Mouse (Mus musculus) common myeloid progenitor, adult 5-6 weeks (primary cell): ENCODE data around the gene Fam168a. TPM values are rescaled to one million over a fixed set of nuclear protein-coding genes. Genes with fewer than 3 reads are reported as not detected.

ENCODE experiments used
- ATAC-seq: replicated peaks from 2 replicates; pipeline ENCODE4 v1.8.0; 2016; ENCODE audit warnings: low read depth, mild to moderate bottlenecking, moderate TSS enrichment, inconsistent platforms; ENCODE audit not compliant: poor library complexity, severe bottlenecking
- total RNA-seq: library from RNA; stranded (forward); fragments of 200-1000, 187-1606 nt; gene quantifications from 2 replicates; pipeline ENCODE4 v1.2.3, GENCODE M21; 2017

The Fam168a gene
- total RNA-seq, 1 experiment from 2014 or later = 17.0 TPM

DNA sequence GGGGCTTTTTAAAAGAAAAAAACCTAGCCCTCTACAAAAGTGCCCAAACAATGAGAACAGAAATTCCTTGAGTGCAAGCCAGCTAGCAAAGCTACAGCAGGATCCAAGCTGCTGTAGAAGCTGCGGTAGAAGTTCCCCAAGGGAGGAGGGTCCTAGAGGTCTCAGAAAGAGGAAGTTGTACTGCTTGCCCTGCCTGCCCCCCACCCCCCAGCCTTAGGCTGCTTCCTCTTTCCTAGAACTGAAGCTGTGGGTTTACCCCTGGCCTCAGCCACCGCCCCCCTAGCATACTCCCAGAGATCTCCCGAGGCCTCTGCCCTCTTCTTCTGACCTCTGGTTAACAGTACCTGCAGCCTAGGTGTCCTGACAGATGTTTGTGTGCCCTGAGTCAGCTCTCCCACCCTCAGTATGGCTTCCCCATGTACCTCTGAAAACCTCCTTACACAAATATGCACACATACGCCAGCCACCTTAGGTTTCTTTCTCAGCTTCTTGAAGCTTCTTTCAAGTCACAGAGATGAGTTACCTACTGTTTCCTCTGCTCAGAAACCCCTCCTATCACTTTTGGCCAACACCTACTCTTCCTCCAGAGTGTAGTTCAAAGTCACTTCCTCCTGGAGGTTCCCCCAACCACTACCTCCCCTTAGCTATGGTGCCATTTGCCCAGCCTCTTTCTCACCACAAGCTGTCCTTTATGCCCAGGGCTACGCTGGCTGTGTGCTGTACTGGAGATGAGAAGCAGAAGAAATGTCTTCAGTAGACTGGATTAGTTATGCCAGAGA is 149.5 kb downstream of the Fam168a start:
- ATAC-seq = peak; percentile 78

DNA sequence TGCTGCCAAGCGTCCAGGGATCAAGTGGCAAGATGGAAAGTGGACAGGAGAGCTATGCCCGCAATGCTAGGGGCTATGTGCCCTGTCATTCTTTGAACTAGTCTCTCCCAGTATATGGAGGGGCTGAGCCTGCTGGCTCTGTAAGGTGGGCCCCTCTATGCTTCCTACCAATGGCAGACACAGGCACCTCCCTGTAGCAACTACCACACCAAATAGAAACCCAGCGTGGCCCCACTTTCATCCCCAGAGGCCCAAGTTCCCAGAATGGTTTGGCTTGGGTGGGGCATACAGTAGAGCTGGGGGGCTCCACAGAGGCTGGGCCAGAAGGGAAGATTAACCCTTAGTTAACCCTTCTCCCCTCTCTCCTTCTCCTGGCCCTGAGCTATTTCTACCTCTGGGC is 154.0 kb downstream of the Fam168a start:
- no peak for ATAC-seq

DNA sequence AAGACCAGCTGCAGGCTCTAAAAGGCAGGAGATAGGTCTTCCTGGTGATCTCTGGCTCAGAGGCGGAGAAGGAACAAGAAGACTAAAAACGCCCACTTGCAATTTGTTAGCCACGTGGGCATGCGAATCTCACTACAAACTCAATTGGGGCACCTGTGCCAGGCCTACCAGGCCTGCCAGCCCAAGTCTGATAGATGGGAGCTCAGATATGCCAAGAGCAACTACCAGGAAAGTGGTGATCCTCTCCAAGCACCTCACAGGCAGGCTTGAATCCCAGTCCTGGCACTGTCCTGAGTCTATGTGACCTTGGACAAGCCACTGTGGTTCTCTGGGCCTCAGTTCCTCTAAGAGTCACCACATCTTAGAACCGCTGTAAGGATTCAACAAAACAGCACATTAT is 154.8 kb downstream of the Fam168a start:
- ATAC-seq = no peak

DNA sequence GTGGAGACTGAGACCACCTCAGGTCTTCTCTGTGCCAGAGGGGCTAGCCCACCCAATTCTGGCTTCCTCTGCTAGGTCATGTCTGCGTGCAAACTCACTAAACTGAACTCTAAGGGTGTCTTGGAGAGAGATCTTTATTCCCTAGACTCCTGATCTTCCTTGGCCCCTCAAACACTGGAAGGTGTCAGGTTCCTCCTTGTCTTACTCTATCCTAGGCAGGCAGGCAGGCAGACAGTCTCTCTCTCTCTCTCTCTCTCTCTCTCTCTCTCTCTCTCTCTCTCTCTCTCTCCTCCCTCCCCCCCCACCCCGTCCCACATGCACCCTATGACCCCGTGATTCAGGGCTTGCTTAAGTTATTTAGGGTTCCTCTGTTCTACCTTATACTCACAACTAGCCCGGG is 155.9 kb downstream of the Fam168a start:
- ATAC-seq = no peak

DNA sequence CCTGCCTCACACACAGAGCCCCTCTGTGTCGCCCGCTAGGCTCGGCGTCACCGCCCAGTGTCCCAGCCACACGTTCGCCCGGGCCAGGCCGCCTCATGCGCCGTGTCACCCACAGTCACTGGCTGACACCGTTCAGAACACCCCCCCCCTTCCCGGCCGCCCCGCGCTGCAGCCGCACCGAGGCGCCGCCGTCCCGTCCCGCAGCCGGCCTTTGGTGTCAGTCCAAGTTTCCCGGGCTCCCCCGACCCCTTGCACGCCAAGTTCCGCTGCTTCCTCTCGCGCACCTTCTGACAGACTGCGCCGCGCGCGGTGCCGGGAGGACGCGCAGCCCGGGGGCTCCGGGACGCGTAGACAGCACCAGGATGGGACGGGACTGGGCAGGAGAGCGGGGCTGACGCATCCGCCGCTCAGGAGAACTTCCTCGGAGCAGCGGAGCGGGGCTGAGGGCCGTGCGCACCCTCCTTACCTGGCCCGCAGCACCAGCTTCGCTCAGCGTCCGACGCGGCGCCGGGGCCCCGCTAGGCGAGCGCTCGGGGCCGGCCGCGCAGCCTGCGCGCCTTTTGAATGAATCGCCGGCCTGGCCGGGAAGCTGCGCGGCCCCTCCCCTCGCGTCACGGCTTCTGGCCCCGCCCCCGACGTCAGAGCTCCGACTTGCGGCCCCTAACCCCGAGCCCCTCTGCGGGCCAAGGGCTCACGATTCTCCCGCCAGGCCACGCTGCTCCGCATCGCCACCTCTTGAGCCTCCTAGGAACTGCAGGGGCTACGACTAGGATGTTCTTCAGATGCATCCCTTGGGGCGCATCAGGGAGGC is 156.6 kb downstream of the Fam168a start, which contains the start of gene Relt:
Gene Relt, minus strand, starts transcription at position 619 of the 811 bp plus-strand sequence.
- peak; percentile 91 for ATAC-seq

DNA sequence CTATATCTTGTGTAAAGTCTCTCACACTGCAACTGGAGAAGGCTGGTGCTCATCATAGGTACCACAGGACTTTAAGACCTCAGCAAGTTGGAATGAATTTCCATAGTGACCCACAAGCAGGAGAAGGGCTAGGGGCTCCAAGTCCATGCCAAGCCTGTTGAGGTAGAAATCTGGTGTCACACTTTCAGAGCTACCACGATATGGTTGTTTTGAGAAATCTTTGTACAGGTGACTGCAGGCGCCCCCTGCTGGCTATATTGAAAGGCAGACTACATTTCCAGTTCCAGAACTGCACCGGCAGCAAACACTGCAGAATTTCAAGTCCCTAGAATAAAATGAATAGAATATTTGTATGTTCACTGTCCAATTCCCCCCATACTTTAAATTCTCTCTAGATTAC is 160.2 kb downstream of the Fam168a start:
- no peak for ATAC-seq

DNA sequence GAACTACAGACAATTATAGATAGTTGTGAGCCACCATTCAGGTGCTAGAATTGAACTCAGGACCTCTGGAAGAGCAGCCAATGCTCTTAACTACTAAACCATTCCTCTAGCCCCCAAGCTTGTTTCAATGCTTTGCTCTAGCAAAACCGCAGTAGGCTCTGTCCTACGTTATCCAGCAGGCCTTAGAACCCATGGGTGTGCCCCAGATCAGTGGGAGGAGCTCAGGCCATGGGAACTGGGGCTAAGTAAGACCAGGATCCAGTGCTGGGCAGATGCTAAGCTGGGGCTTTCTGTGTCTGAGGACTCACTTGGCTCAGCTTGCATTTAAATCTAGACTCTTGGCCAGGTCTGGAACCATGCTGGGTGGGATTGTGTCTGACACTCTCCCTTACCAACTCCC is 161.1 kb downstream of the Fam168a start:
- ATAC-seq = no peak

DNA sequence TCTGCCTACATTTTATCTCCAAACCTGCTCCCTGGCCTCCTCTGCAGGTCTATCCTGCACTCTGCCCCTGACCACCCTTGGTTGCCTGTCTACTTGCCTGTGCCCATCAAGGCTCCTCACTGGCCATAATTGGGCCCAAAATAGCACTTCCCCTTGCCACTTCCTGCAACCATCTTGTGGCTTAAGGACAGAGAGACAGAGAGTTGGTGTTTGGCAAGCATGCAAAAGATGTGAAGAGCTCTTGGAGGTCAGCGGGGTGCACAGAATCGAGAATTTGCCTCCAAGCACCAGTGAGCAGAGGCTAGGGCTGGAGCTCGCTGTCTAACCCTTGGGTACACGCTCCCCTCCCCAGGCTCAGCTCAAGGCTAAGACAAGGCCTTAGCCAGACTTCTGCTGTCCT is 162.1 kb downstream of the Fam168a start:
- peak; percentile 65 for ATAC-seq

DNA sequence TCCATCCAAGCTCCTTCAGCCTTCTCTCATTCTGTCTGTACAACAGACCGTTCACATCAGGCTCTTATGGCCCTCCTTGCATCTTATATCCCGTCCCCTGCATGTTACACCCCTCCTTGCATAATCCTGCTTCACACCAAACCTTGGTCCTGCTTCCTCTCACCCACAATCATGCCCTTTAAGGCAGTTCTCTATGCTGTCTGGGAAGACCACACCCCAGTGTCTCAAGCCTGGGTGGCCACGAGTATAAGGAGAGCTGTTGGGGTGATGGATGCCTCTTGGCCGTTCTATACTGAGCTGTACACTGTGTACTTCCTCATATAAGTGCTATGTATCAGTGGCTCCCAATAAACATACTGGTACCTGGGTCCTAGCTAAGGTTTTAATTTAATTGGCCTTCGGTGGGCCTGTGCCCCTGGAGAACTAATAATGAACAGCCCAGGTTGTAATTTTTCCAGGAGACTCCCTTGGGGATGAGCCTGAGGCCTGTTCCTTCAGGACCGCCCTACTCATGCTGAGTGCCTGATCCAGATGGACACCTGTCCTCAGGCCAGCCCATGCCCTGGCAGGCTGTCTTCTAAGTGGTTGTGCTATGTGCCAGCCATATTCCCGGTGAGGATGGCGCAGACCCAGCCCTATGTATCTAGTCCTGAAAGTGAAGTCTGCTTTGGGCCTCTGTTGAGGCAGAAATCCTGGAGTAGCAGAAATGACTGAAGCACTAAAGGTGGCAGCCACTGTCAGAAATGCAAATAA is 163.6 kb downstream of the Fam168a start:
- no peak; the same call in 1 of the 2 replicates for ATAC-seq

DNA sequence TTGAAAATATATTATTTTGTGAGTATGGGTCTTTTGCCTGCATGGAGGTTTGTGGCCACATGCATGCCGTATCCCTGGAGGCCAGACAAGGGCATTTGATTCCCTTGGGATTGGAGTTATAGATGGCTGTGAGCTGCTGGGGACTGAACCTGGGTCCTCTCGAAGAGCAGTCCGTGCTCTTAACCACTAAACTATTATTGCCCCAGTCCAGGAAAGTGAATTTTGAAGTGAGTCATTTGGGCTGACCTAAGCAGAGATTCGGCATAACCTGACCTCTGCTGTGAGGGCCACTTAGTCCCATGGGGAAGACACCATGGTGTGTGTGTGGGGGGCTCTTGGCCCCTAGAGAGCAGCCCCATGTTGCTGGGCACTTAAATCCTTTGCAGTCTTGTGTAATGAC is 164.9 kb downstream of the Fam168a start:
- ATAC-seq = no peak

DNA sequence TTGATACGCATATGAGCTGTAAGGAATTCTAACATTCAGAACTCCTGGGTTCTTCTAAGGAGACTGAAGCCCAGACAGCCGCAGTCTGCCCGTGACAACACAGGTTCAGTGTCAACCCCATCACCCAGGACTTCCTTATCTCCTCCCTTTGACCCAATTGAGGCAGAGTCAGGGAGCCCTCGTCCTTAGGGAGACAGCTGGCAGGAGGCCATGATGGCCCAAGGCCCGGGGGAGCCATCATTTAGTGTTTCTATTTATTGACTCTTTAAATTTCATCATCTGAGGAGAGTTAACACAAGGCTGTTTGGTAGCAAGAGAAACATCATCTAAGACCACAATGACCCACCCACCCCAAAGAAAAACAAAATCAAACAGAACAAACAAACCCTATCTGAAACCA is 165.5 kb downstream of the Fam168a start:
- ATAC-seq = no peak

DNA sequence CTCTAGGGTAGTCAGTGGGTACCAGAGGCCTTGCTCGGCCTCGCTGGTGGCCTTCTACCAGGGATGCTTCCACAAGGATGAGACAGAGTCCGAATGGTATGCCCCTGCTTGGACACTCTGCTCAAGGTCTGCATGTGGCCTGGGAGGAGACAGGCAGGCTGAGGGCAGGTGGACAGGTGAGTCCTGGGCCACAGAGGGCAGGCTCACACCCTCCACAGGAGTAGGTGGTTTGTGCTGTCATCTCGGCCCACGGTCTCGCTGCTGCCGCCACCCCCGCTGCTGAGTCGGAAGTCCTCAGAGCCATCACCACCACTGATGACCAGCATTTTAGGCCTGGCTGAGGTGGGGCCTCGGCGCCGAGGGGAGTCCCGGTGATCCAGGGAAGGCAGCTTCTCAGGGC is 166.8 kb downstream of the Fam168a start:
- no peak for ATAC-seq

DNA sequence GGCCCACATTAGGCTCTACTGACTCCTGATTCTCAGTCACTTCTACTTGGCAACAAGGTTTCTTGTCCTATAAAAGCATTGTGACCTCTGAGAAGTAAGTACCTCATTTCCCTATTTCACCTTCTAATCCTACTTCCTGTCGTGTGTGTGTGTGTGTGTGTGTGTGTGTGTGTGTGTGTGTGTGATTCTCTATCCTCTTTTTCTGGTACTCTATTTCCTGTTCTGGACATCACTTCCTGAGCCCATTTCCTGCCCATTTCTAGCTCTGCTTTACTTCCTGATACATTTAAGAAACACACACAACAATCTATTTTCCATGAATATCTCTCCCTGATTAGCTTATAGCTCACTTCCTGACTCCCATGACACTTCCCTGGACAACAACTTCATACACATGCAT is 169.4 kb downstream of the Fam168a start:
- ATAC-seq = no peak

DNA sequence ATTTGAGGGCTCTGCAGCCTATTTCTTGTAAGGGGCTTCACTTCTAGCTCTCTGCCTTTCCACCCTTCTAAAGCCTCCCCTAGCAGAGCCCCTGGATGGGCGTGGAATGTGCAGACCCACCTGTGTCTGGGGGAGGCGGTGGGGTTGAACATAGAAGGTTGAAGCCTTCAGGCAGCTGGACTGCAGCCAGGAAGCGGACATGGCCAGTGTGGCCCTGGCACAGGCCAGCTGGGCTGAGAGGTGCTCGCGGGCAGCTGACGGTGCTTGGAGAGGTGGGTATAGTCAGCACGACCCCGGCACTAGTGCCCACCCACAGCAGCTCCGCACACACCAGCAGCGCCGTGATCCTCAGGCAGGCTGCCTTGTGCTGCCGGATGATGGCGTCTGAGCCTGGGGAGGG is 169.9 kb downstream of the Fam168a start:
- ATAC-seq = no peak

DNA sequence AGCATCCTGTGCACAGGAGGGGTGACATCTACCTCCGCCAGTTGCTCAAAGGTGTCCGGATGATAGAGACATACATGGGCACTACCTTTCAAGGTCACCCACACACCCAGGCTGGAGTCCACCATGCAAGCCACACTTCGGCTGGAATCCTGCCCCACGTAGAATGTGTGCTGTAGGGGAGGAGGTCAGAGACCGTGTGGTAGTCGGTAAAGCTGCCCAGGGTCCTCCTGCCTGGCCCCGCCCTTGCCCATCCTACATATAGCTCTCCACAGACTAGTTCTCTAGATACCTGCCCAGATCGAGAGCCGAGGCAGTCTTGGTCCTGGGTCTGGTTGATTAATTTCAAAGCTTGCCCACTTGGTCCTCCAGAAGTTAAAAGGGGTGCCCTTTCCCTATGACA is 170.3 kb downstream of the Fam168a start:
- no peak for ATAC-seq

DNA sequence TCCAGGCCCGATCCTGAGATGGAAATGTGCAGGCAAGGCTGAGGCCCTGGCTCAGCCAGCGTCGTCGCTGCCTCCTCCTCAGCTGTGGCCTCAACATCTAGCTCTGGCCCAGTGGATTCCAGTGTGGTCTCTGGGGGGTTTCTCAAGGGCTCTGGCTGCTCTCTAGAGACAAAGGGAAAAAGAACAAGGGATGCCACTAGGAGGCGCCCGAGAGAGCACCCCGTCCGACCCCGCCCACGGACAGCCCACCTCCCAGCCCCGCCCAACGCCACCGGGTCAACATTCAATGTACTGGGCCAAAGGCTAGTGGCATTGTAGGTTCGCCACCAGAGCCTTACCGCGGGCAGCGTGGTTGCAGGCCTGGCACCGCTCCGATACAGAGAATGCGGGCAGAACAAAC is 173.2 kb downstream of the Fam168a start:
- peak; percentile 81 for ATAC-seq

DNA sequence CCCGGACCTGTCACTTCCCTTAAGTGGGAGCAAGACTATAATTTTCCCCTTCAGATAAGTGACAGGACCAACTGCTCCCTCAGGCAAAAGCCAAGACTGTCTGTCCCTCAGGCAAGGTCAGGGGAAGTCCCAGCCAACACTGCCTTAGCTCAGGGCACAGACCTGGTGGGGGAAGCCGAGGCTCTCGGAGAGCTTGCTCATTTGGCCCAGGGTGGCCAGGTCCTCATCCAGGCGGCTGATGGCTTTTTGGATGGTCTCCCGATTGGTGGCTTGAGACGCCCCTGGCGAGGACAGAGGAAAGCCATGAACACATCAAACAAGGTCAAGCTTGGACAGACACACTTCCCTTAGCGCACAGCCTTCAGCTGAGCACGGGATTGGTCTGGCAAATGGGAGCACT is 175.1 kb downstream of the Fam168a start:
- ATAC-seq = no peak

DNA sequence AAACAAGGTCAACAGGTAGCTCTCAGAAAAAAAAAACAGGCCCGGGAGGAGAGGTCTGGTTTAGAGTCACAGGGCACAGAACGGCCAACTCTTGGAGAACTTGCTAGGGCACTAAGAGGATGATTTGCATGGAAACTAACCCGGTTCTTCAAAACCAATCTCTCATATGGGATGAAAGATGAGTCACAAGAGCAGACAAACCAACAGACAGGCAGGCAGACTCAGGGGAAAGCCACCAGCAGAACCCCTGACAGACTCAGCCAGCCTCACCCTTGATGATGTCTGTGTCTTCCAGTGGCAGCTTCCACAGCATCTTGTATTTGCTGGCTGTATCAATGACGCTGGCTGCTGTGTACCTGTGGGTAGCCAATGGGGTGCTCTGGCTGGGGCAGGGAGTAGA is 175.5 kb downstream of the Fam168a start:
- no peak for ATAC-seq

DNA sequence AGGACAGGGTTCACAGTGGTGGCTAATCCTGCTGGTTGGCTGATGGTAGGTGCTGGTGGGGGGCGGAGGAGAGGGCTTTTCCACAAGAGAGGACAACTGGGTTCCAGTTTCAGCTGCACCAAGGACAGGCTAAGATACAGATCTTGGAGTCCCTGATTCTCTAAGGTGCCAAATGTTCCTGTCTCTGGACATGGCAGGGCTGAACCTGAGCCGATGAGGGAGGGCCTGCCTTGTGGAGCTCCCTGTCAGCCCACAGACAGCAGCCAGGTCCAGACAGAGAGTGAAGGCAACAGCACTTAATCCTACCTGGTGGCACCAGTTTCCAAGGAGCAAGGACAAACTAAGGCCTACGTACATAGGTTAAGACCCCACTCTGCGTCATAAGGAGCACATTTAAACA is 178.0 kb downstream of the Fam168a start:
- ATAC-seq = no peak

DNA sequence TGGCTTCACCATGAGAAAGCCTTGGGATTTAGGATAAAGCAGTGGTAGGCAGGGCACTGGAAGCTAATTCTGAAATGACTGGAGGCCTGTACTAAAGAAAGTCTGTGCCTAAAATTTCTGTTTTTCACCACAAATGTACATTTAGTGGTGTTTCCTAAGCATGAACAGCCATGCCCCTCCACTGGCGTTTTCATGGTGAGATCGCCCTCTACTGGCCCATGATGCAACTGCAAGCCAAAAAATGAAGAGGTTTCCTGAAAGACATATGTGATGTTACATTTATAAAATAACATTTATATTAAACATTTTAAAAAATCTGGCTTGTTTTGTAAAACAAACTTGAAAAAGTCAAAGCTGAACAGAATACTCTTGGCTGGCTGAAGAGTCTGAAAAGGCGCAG is 180.1 kb downstream of the Fam168a start:
- ATAC-seq = peak; percentile 72; the same call in 1 of the 2 replicates
